Mouse (Mus musculus) R1 (cell line): ENCODE measurements around the gene Higd2a.
A peak's percentile ranks its signal among the peaks of the same experiment; 100 is the strongest.

Source experiments
- DNase-seq: peaks from one replicate; pipeline ENCODE4 v3.0.0-alpha.2; 2018; ENCODE audit warnings: low read depth, low spot score

The Higd2a gene

DNA sequence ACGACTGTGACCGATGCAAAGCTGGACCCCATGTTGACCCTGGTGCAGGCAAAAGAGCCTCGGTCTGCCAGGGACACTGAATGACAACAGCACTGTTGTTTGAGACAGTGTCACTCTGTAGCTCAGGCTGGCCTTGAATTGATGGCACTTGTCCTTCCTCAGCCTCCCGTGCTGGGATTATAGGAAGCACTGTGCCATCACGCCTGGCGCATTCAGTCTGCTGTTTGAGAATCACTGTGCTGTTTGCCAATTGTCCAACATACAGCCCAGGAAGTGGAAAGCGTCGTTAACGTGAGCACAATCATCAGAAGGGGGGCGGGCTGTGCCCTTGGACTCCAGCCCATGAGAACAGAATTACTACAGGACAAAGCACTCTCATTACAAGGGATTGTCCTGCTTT, 7.9 kb upstream of the Higd2a start:
- DNase-seq: no peak

GRCm38 (mm10) chr13:54582860-54583259, 7.1 kb upstream of the Higd2a start:
- no peak for DNase-seq

DNA sequence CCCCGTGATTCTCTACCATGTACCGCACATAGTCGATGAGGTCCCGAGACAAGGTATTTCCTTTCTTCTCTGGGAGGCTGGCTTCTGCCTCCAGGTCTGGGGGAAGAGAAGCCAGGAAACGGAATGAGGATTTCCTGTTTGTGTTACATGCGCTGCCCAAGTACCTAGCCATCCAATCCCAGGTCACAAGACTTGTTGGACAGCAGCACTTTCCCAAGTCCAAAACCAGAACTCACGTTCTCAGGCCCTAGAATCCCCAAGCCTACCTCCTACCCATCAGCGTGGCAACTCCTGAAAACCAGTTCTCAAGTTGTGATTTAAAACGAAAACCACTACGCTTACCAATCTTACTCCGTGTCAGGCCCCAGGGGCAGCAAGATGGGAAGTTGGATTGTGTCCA, 4.2 kb upstream of the Higd2a start:
- no peak for DNase-seq

GRCm38 (mm10) chr13:54589414-54589995, 502 bp upstream of the Higd2a start:
- no peak for DNase-seq

GRCm38 (mm10) chr13:54591776-54592356, 1.9 kb downstream of the Higd2a start:
- no peak for DNase-seq

DNA sequence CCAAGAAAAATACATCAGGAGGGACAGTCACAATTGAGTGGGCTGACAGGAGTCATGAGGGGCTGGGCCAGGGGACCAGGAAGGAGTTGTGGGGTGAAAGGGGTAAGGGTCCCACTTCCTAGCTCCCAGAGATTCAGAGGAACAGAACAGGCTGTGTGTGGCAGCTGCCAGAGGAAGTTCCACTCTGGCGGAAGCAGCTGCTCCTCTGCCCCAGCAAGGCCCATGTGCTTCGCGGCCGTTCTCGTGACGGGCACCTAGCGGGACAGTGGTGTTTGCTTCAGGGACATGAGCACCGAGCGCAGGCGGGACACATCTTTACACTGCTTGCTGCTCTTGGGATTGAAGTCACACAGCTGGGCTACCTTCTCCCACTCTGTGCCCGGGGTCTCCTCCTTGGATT, 3.6 kb downstream of the Higd2a start:
- DNase-seq: no peak

GRCm38 (mm10) chr13:54596107-54596690, 6.2 kb downstream of the Higd2a start:
- no peak for DNase-seq

DNA sequence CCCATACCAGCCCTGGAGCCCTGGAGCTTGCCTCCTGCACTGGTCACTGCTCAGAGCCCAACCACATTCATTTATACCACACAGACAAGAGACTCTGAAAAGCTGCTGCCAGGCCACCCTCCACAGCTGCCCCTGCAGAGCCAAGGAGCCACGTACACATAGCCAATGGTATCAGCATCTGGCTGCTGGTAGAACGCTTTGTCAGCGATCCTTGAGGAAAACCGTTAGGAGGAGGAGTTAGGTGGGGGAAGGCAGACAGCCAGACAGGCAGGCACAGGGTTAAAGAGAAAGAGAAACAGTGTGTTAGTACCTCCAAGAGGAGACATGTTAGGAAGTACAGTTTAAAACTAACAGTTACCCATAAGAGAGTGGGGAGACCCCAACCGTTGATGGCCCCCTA, 6.9 kb downstream of the Higd2a start:
- no peak for DNase-seq

GRCm38 (mm10) chr13:54598622-54599143, 8.7 kb downstream of the Higd2a start:
- no peak for DNase-seq

GRCm38 (mm10) chr13:54602639-54603111, 12.7 kb downstream of the Higd2a start:
- peak; percentile 76 for DNase-seq

DNA sequence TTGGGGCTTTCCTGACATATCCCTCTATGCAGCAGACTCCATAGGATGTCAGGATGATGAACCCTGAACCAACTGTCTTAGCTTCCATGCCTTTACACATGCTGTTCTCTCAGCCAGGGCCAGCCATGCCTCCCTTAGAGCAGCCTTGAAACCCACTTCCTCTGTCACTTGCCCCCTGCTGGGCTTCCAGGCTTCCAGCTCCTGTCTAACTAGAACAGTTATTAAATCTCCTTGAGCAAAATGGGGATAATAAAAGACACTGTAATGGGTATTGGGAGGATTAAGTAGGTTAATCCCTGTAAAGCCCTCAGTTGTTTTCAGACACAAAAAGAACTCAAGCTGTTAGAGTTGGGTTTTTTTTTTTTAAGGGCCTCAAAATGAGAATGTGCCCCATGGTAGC, 13.5 kb downstream of the Higd2a start:
- DNase-seq: peak; percentile 83

GRCm38 (mm10) chr13:54604221-54604620, 14.2 kb downstream of the Higd2a start:
- no peak for DNase-seq

GRCm38 (mm10) chr13:54605426-54605825, 15.4 kb downstream of the Higd2a start:
- DNase-seq: peak; percentile 72

DNA sequence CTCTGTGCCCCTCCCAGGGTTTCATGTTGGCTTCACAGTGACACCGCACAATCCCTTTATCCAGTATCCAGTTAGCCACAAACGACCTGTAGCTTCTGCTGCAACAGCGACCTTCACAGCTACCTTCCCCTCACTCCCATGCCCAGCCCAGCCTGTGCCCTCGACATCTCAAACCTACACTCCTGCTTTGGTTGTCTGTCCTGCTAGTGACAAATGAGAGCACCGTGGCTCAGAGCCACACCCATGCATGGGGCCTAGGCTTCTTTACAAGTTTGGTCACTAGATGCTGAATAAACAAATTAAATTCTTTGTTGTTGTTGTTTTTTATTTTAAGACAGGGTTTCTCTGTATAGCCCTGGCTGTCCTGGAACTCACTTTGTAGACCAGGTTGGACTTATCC, 17.2 kb downstream of the Higd2a start:
- DNase-seq: no peak

DNA sequence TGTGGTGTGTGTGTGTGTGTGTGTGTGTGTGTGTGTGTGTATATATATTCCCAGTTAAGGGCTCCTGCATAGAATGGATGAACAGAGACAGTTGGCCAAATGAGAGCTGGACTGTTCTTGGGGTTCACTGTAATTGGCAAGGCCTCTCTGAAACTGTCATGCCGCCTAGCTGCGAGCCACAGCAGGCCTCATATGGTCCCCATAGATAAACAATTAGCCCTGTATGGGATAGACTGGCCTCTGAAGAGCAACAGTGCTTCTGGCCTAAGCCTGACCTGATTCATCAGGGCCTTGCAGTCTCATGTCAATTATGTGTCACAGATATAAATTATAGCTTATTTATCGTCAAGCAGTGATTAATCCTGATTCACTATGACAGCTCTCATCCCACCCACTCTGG, 18.0 kb downstream of the Higd2a start:
- no peak for DNase-seq

DNA sequence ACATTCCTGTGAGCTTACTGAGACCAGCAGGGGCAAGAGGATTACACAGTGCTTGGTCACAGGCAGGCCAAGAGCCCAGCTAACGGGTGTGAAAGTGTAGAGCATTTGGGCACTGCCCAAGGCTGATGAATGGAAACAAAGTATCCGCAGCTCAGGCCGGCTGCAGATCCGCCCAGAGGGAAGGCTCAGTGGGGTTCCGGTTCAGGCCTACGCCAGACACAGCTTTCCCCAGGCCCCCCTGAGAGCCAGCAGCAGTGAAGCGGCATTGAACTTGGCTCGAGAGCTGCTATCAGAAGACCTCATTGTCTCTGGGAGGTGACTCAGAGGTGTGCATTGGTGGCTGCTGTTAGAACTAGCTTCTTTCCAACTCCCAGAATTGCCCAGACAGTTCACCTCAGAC, 18.7 kb downstream of the Higd2a start:
- DNase-seq: peak; percentile 65

GRCm38 (mm10) chr13:54609301-54609700, 19.3 kb downstream of the Higd2a start:
- no peak for DNase-seq

DNA sequence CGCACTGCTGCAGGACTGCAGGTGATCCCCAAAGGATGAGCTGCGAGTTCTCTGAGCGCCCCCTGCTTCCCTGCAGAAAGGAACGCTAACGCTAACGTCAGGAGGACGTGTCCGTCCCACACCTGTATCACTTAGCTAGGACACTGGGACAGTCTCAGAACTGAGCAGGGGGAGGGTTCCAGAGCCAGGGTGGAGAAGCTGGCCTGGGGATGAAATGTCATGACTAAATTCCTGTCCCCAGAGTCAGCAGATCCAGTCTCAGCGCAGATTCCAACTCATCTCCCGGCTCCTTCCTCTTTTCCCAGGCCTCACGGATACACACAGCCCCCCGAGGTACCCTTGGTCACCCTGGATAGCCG, 20.6 kb downstream of the Higd2a start:
- peak; percentile 26 for DNase-seq

DNA sequence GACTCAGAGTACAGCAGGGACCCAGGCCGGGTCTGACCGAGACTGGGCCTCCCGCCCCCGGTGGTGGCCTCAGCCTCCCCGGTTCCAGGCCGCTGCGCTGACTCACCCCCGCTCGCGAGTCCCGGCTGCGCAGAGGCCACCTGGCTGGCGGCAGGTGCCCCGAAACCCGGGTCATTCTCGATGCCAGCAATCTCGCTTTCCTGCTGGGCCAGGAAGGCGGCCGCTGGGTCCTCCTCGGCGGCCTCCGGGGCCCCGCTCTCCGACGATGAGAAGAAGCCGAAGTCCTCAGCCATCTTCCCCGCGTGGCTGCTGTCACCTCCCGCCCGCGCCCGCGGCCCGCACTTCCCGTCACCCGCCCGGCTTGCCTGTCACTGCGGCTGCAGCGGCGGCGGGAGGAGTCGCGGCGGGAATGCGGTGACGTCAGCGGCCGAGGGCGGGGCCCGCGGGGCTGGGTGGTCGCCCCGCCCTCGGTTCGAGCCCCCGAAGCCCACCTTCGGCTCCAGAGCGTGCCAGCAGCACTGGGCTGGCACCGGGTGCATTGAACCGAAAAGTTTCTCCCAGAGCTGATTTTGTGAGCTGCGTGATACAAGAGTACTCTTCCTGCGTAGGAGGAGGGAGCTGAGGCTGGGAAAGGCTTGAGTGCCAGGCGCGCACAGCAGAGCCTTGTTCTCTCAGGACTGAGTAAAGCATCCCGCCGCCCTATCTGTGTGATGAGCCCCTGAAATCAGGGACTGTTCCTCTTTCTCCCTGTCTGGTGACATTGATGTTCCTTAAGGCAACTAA, 21.2 kb downstream of the Higd2a start, which contains the start of gene Cltb:
Cltb (minus strand) TSS at position 373 of the 783 bp plus-strand sequence.
- peak; percentile 71 for DNase-seq

- peak; percentile 71 for DNase-seq
These were observed 23.1 kb downstream of the Higd2a start for GRCm38 (mm10) chr13:54613141-54613540.

DNA sequence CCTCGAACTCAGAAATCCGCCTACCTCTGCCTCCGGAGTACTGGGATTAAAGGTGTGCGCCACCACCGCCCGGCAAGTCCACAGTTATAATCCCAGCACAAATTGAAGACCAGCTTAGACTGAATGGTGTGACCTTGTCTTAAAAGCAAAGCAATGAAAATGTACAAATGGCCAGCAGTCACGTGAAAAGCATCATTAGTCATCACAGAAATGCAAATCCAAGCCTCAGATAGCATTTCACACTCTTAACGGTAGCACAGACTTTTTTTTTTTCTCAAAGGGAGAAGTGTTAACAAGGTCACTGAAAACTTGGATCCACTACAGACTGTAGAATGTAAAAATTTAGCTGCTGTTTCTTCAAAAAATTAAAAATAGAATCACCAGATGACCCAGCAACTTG, 26.3 kb downstream of the Higd2a start:
- no peak for DNase-seq

- DNase-seq: peak; percentile 61
These were observed 27.0 kb downstream of the Higd2a start for GRCm38 (mm10) chr13:54616998-54617397.
